Comparison of ENCODE assay signal across 8 mouse cellular contexts in genomic region chr4:107937338-107937737, GRCm38 (mm10). TPM values are rescaled to one million over a fixed set of nuclear protein-coding genes. Genes with fewer than 3 reads are reported as not detected.
DNase-seq lines count a peak whose midpoint lies in the region; ATAC-seq and TF ChIP-seq lines count a peak whose summit lies in the region.

No protein-coding gene starts in this region.

- H3K4me3 ChIP-seq in E14TG2a.4 (replicated peaks; ENCODE audit: low read length), result no peak overlapping the region
- H3K4me3 ChIP-seq in embryonic facial prominence, embryonic 14.5 days (ENCODE audit: low read depth, low read length), result no peak overlapping the region
- H3K4me3 ChIP-seq in heart, postnatal 0 days (ENCODE audit: low read depth, low read length), result no peak overlapping the region
- no peak overlapping the region for H3K4me3 ChIP-seq in lung, embryonic 14.5 days (ENCODE audit: low read depth, low read length)

- DNase-seq in adrenal gland, adult 2 months, result peak; percentile 60
- DNase-seq in embryonic facial prominence, embryonic 14.5 days (ENCODE audit: low spot score), result peak; percentile 87
- DNase-seq in heart, postnatal 0 days (ENCODE audit: low spot score), result peak; percentile 78
- peak; percentile 45 to 80 for DNase-seq in layer of hippocampus, adult 18-20 months (ENCODE audit: low spot score in 2 of 2)
- peak; percentile 96 for DNase-seq in lung, embryonic 14.5 days
- peak; percentile 60 for DNase-seq in right cerebral cortex, postnatal 25 days

- 0 out of 2 replicates have a peak, but pooled peaks cover 11% of the 10 kb centered on the region for H3K27me3 ChIP-seq in E14TG2a.4 (ENCODE audit: insufficient read depth, low read length)
- no peaks in the 10 kb centered on the region for H3K27me3 ChIP-seq in embryonic facial prominence, embryonic 14.5 days (replicated peaks; ENCODE audit: control insufficient read depth, insufficient read depth, low read length)
- H3K27me3 ChIP-seq in heart, postnatal 0 days (ENCODE audit: control insufficient read depth, insufficient read depth, low read length), result no peaks in the 10 kb centered on the region
- no peaks in the 10 kb centered on the region for H3K27me3 ChIP-seq in lung, embryonic 14.5 days (ENCODE audit: insufficient read depth, low read length)

- H3K27ac ChIP-seq in embryonic facial prominence, embryonic 14.5 days (replicated peaks; ENCODE audit: low read depth, low read length), result 0 out of 2 replicates have a peak overlapping the region, but pooled peaks have one; percentile 30
- no peak overlapping the region for H3K27ac ChIP-seq in heart, postnatal 0 days (ENCODE audit: low read depth)
- H3K27ac ChIP-seq in lung, embryonic 14.5 days (ENCODE audit: low read depth), result peak overlapping the region; percentile 52; the same call in 1 of the 2 replicates

- TF ChIP-seq EP300 in heart, postnatal 0 days (IDR thresholded peaks at IDR 0.05; ENCODE audit: low read depth), result no peak

- TF ChIP-seq CTCF in E14TG2a.4 (conservative IDR thresholded peaks at IDR 0.05; ENCODE audit: low read length), result peak; percentile 39
- peak; percentile 64 for TF ChIP-seq CTCF in heart, postnatal 0 days (IDR thresholded peaks at IDR 0.05; ENCODE audit: low read depth)
- TF ChIP-seq CTCF in lung, embryonic 14.5 days (IDR thresholded peaks at IDR 0.05; ENCODE audit: low read depth), result peak; percentile 73

- ATAC-seq in embryonic facial prominence, embryonic 14.5 days (ENCODE audit: low read depth), result peak; percentile 18; the same call in 1 of the 2 replicates
- peak; percentile 39; the same call in 1 of the 2 replicates for ATAC-seq in heart, postnatal 0 days (ENCODE audit: insufficient read depth, low read depth)
- ATAC-seq in lung, embryonic 14.5 days (ENCODE audit: insufficient read depth), result peak; percentile 94
- no peak for ATAC-seq in activated CD4-positive, CD25-positive, alpha-beta regulatory T cell, adult 4 months

- H3K36me3 ChIP-seq in E14TG2a.4 (ENCODE audit: insufficient read depth, low read length), result no peaks in the 10 kb centered on the region
- H3K36me3 ChIP-seq in embryonic facial prominence, embryonic 14.5 days (ENCODE audit: control insufficient read depth, insufficient read depth, low read length), result no peaks in the 10 kb centered on the region
- H3K36me3 ChIP-seq in heart, postnatal 0 days (replicated peaks; ENCODE audit: control insufficient read depth, insufficient read depth, low read length), result no peaks in the 10 kb centered on the region
- no peaks in the 10 kb centered on the region for H3K36me3 ChIP-seq in lung, embryonic 14.5 days (ENCODE audit: insufficient read depth)

- H3K9me3 ChIP-seq in E14TG2a.4 (ENCODE audit: low read length), result no peaks in the 10 kb centered on the region
- no peaks in the 10 kb centered on the region for H3K9me3 ChIP-seq in embryonic facial prominence, embryonic 14.5 days (ENCODE audit: control insufficient read depth, low read length)
- no peaks in the 10 kb centered on the region for H3K9me3 ChIP-seq in heart, postnatal 0 days (replicated peaks; ENCODE audit: control insufficient read depth, low read length)
- no peaks in the 10 kb centered on the region for H3K9me3 ChIP-seq in lung, embryonic 14.5 days (ENCODE audit: low read depth, low read length)

- no peak overlapping the region for H3K4me2 ChIP-seq in embryonic facial prominence, embryonic 14.5 days (ENCODE audit: low read depth, low read length)
- no peak overlapping the region for H3K4me2 ChIP-seq in heart, postnatal 0 days (ENCODE audit: low read depth, low read length)
- no peak overlapping the region; the same call in 1 of the 2 replicates for H3K4me2 ChIP-seq in lung, embryonic 14.5 days

- 23% methylated on average over 6 of the region's 6 CpGs for WGBS in embryonic facial prominence, embryonic 14.5 days
- 19% methylated on average over 6 of the region's 6 CpGs for WGBS in heart, postnatal 0 days
- WGBS in lung, embryonic 14.5 days, result 8% methylated on average over 6 of the region's 6 CpGs

- H3K4me1 ChIP-seq in E14TG2a.4 (replicated peaks; ENCODE audit: low read depth, low read length), result no peaks in the 10 kb centered on the region; the same call in 1 of the 2 replicates
- H3K4me1 ChIP-seq in embryonic facial prominence, embryonic 14.5 days (ENCODE audit: control insufficient read depth, insufficient read depth, low read length), result 0 out of 2 replicates have a peak, but pooled peaks cover 6% of the 10 kb centered on the region
- no peaks in the 10 kb centered on the region for H3K4me1 ChIP-seq in heart, postnatal 0 days (ENCODE audit: control insufficient read depth, insufficient read depth)
- peaks cover 9% of the 10 kb centered on the region; the same call in 1 of the 2 replicates for H3K4me1 ChIP-seq in lung, embryonic 14.5 days (ENCODE audit: insufficient read depth)

- H3K9ac ChIP-seq in embryonic facial prominence, embryonic 14.5 days (ENCODE audit: low read depth, low read length), result no peak overlapping the region
- H3K9ac ChIP-seq in heart, postnatal 0 days (replicated peaks; ENCODE audit: low read depth, low read length), result no peak overlapping the region
- H3K9ac ChIP-seq in lung, embryonic 14.5 days, result no peak overlapping the region

RNA-seq across cellular contexts. Expression of gene Cpt2, which starts 13.9 kb away (rescaled TPM):
- total RNA-seq in adrenal gland, adult 2 months (2021), result 100 to 1,000 TPM; 231 to 235 TPM
- polyA plus RNA-seq in adrenal gland, adult 2 months (2012; rRNA removed), result 475 and 582 TPM in 2 replicates
- polyA plus RNA-seq in embryonic facial prominence, embryonic 14.5 days (2014; fragmentation: Nextera tagmentation; extraction: Ambion mirVana), result 32.4 and 36.3 TPM in 2 replicates
- total RNA-seq in heart, postnatal 0 days (2014; rRNA removed; ENCODE audit: low replicate concordance), result 116 and 160 TPM in 2 replicates
- polyA plus RNA-seq in heart, postnatal 0 days (2015; fragmentation: Nextera tagmentation; extraction: Ambion mirVana), result 159 and 166 TPM in 2 replicates
- total RNA-seq in layer of hippocampus, adult 18-20 months (2021), result 1 to 10 TPM; 6.1 to 9.4 TPM
- polyA plus RNA-seq in lung, embryonic 14.5 days (2014; fragmentation: Nextera tagmentation; extraction: Ambion mirVana), result 38.6 and 40.2 TPM in 2 replicates
- polyA plus RNA-seq in activated CD4-positive, CD25-positive, alpha-beta regulatory T cell, adult 4 months (2017; shearing (Covaris generic)), result 10 to 100 TPM; 14.2 to 16.7 TPM

RNA-seq across cellular contexts. Expression of gene Slc1a7, which starts 30.8 kb away (rescaled TPM):
- under 1 TPM; 0.20 to 0.48 TPM for total RNA-seq in adrenal gland, adult 2 months (2021)
- 0.20 and 0.22 TPM in 2 replicates for polyA plus RNA-seq in adrenal gland, adult 2 months (2012; rRNA removed)
- polyA plus RNA-seq in embryonic facial prominence, embryonic 14.5 days (2014; fragmentation: Nextera tagmentation; extraction: Ambion mirVana), result 0.17 TPM in 1 of 2 replicates, not detected in the other
- 0.65 TPM in 1 of 2 replicates, not detected in the other for total RNA-seq in heart, postnatal 0 days (2014; rRNA removed; ENCODE audit: low replicate concordance)
- 0.08 and 0.10 TPM in 2 replicates for polyA plus RNA-seq in heart, postnatal 0 days (2015; fragmentation: Nextera tagmentation; extraction: Ambion mirVana)
- total RNA-seq in layer of hippocampus, adult 18-20 months (2021), result not detected
- 0.05 and 0.09 TPM in 2 replicates for polyA plus RNA-seq in lung, embryonic 14.5 days (2014; fragmentation: Nextera tagmentation; extraction: Ambion mirVana)
- under 1 TPM in 1 of 2 experiments, not detected in 1; 0.17 TPM for polyA plus RNA-seq in activated CD4-positive, CD25-positive, alpha-beta regulatory T cell, adult 4 months (2017; shearing (Covaris generic))

RNA-seq across cellular contexts. Expression of gene 0610037L13Rik, which starts 47.7 kb away (rescaled TPM):
- 10 to 100 TPM; 74.1 to 77.3 TPM for total RNA-seq in adrenal gland, adult 2 months (2021)
- polyA plus RNA-seq in adrenal gland, adult 2 months (2012; rRNA removed), result 12.9 and 16.2 TPM in 2 replicates
- polyA plus RNA-seq in embryonic facial prominence, embryonic 14.5 days (2014; fragmentation: Nextera tagmentation; extraction: Ambion mirVana), result 158 and 164 TPM in 2 replicates
- 42.3 and 46.0 TPM in 2 replicates for total RNA-seq in heart, postnatal 0 days (2014; rRNA removed; ENCODE audit: low replicate concordance)
- polyA plus RNA-seq in heart, postnatal 0 days (2015; fragmentation: Nextera tagmentation; extraction: Ambion mirVana), result 98.6 and 98.9 TPM in 2 replicates
- total RNA-seq in layer of hippocampus, adult 18-20 months (2021), result 10 to 100 TPM; 67.5 to 68.7 TPM
- 138 and 139 TPM in 2 replicates for polyA plus RNA-seq in lung, embryonic 14.5 days (2014; fragmentation: Nextera tagmentation; extraction: Ambion mirVana)
- 10 to 100 TPM; 51.9 to 56.9 TPM for polyA plus RNA-seq in activated CD4-positive, CD25-positive, alpha-beta regulatory T cell, adult 4 months (2017; shearing (Covaris generic))

RNA-seq across cellular contexts. Expression of gene Magoh, which starts 57.8 kb away (rescaled TPM):
- 10 to 100 TPM; 70.2 to 77.2 TPM for total RNA-seq in adrenal gland, adult 2 months (2021)
- 15.2 and 17.8 TPM in 2 replicates for polyA plus RNA-seq in adrenal gland, adult 2 months (2012; rRNA removed)
- 171 and 176 TPM in 2 replicates for polyA plus RNA-seq in embryonic facial prominence, embryonic 14.5 days (2014; fragmentation: Nextera tagmentation; extraction: Ambion mirVana)
- total RNA-seq in heart, postnatal 0 days (2014; rRNA removed; ENCODE audit: low replicate concordance), result 28.9 and 61.5 TPM in 2 replicates
- 84.4 and 86.3 TPM in 2 replicates for polyA plus RNA-seq in heart, postnatal 0 days (2015; fragmentation: Nextera tagmentation; extraction: Ambion mirVana)
- 10 to 100 TPM; 39.4 to 40.3 TPM for total RNA-seq in layer of hippocampus, adult 18-20 months (2021)
- 219 and 232 TPM in 2 replicates for polyA plus RNA-seq in lung, embryonic 14.5 days (2014; fragmentation: Nextera tagmentation; extraction: Ambion mirVana)
- 100 to 1,000 TPM; 132 to 135 TPM for polyA plus RNA-seq in activated CD4-positive, CD25-positive, alpha-beta regulatory T cell, adult 4 months (2017; shearing (Covaris generic))
